19 mouse cellular contexts compared by ENCODE assay signal in genomic region chr5:38255195-38255594, GRCm38 (mm10). TPM values are rescaled to one million over a fixed set of nuclear protein-coding genes. Genes with fewer than 3 reads are reported as not detected.
DNase-seq lines count a peak whose midpoint lies in the region; ATAC-seq and TF ChIP-seq lines count a peak whose summit lies in the region.
"Had no signal": no experiment of that assay in that cellular context is flagged by ENCODE, and none has a peak within 500 bp of the region (broad histone marks: within the 10 kb centered on the region; RNA-seq: fewer than 3 reads in every experiment).

No protein-coding gene starts in this region.

- no peaks in the 10 kb centered on the region for H3K36me3 ChIP-seq in intestine, postnatal 0 days (ENCODE audit: control insufficient read depth, insufficient read depth)
- no peaks in the 10 kb centered on the region for H3K36me3 ChIP-seq in intestine, embryonic 15.5 days
- no peaks in the 10 kb centered on the region for H3K36me3 ChIP-seq in midbrain, postnatal 0 days (ENCODE audit: insufficient read depth, low read length)
- H3K36me3 ChIP-seq in midbrain, embryonic 11.5 days (ENCODE audit: control insufficient read depth, insufficient read depth, low read length) = no peaks in the 10 kb centered on the region
- H3K36me3 ChIP-seq: embryonic facial prominence, embryonic 12.5 days; forebrain, embryonic 10.5 days had no signal

- no peak overlapping the region for H3K27ac ChIP-seq in intestine, postnatal 0 days (ENCODE audit: low read depth, low read length)
- H3K27ac ChIP-seq in intestine, embryonic 15.5 days = no peak overlapping the region
- no peak overlapping the region for H3K27ac ChIP-seq in midbrain, postnatal 0 days (ENCODE audit: low read depth, low read length)
- H3K27ac ChIP-seq in midbrain, embryonic 11.5 days (ENCODE audit: low read depth, low read length) = no peak overlapping the region
- H3K27ac ChIP-seq: embryonic facial prominence, embryonic 12.5 days; forebrain, embryonic 10.5 days had no signal

- WGBS in intestine, postnatal 0 days = 40% methylated on average over 4 of the region's 4 CpGs
- 41% methylated on average over 4 of the region's 4 CpGs for WGBS in intestine, embryonic 15.5 days
- 44% methylated on average over 4 of the region's 4 CpGs for WGBS in midbrain, postnatal 0 days
- 48% methylated on average over 4 of the region's 4 CpGs for WGBS in midbrain, embryonic 11.5 days

- H3K9me3 ChIP-seq in intestine, postnatal 0 days (ENCODE audit: control insufficient read depth) = no peaks in the 10 kb centered on the region
- no peaks in the 10 kb centered on the region for H3K9me3 ChIP-seq in intestine, embryonic 15.5 days
- H3K9me3 ChIP-seq in midbrain, postnatal 0 days (ENCODE audit: low read length) = no peaks in the 10 kb centered on the region
- H3K9me3 ChIP-seq in midbrain, embryonic 11.5 days (ENCODE audit: control insufficient read depth, low read length) = no peaks in the 10 kb centered on the region
- H3K9me3 ChIP-seq: embryonic facial prominence, embryonic 12.5 days; forebrain, embryonic 10.5 days had no signal

- TF ChIP-seq CTCF in intestine, postnatal 0 days (IDR thresholded peaks at IDR 0.05; ENCODE audit: low read depth) = peak; percentile 51
- peak; percentile 52 for TF ChIP-seq CTCF in midbrain, postnatal 0 days (IDR thresholded peaks at IDR 0.05)

- no peak overlapping the region for H3K9ac ChIP-seq in intestine, postnatal 0 days (ENCODE audit: low read depth, low read length)
- H3K9ac ChIP-seq in intestine, embryonic 15.5 days = no peak overlapping the region
- no peak overlapping the region for H3K9ac ChIP-seq in midbrain, postnatal 0 days (replicated peaks; ENCODE audit: low read length, poor library complexity, severe bottlenecking)
- H3K9ac ChIP-seq in midbrain, embryonic 11.5 days (ENCODE audit: low read length) = no peak overlapping the region
- H3K9ac ChIP-seq: embryonic facial prominence, embryonic 12.5 days had no signal

- no peak for DNase-seq in midbrain, postnatal 0 days (ENCODE audit: low spot score)
- DNase-seq in midbrain, embryonic 11.5 days (ENCODE audit: low spot score, missing footprints) = no peak
- DNase-seq in NIH3T3 (ENCODE audit: low read depth) = peak; percentile 45
- peak; percentile 63 for DNase-seq in naive thymus-derived CD4-positive, alpha-beta T cell, adult 2 months (ENCODE audit: low read depth)
- no peak for DNase-seq in kidney, adult 8-10 months
- no peak for DNase-seq in cerebellum, postnatal 4 days (ENCODE audit: low spot score in 2 of 2)
- DNase-seq: cerebellum, adult 9-10 months; gastrocnemius, postnatal 10 days; kidney, postnatal 25 days; left cerebral cortex, postnatal 4 days; thymus, adult 2 months had no signal

- H3K4me1 ChIP-seq in intestine, postnatal 0 days (replicated peaks; ENCODE audit: control insufficient read depth, insufficient read depth, low read length) = no peaks in the 10 kb centered on the region
- no peaks in the 10 kb centered on the region for H3K4me1 ChIP-seq in intestine, embryonic 15.5 days (replicated peaks)
- H3K4me1 ChIP-seq in midbrain, postnatal 0 days (ENCODE audit: insufficient read depth, low read length) = no peaks in the 10 kb centered on the region
- H3K4me1 ChIP-seq in midbrain, embryonic 11.5 days (ENCODE audit: control insufficient read depth, insufficient read depth, low read length) = peaks cover 2% of the 10 kb centered on the region; the same call in 1 of the 2 replicates
- H3K4me1 ChIP-seq: embryonic facial prominence, embryonic 12.5 days had no signal

- no peaks in the 10 kb centered on the region for H3K27me3 ChIP-seq in intestine, postnatal 0 days (replicated peaks; ENCODE audit: control insufficient read depth, insufficient read depth, low read length)
- H3K27me3 ChIP-seq in intestine, embryonic 15.5 days (replicated peaks) = no peaks in the 10 kb centered on the region
- H3K27me3 ChIP-seq in midbrain, postnatal 0 days (ENCODE audit: insufficient read depth, low read length) = no peaks in the 10 kb centered on the region
- H3K27me3 ChIP-seq in midbrain, embryonic 11.5 days (ENCODE audit: control insufficient read depth, insufficient read depth, low read length) = no peaks in the 10 kb centered on the region; the same call in 1 of the 2 replicates
- H3K27me3 ChIP-seq: embryonic facial prominence, embryonic 12.5 days had no signal

- ATAC-seq in intestine, postnatal 0 days = no peak
- ATAC-seq in intestine, embryonic 15.5 days = no peak
- ATAC-seq in midbrain, postnatal 0 days (ENCODE audit: low FRiP score) = no peak
- no peak for ATAC-seq in midbrain, embryonic 11.5 days (ENCODE audit: low FRiP score)
- ATAC-seq: hindbrain, embryonic 16.5 days had no signal

- H3K4me3 ChIP-seq in intestine, postnatal 0 days (ENCODE audit: low read depth, low read length) = no peak overlapping the region
- no peak overlapping the region for H3K4me3 ChIP-seq in intestine, embryonic 15.5 days (replicated peaks)
- no peak overlapping the region for H3K4me3 ChIP-seq in midbrain, postnatal 0 days (ENCODE audit: low read depth, low read length)
- H3K4me3 ChIP-seq in midbrain, embryonic 11.5 days (ENCODE audit: low read depth, low read length) = no peak overlapping the region
- H3K4me3 ChIP-seq: embryonic facial prominence, embryonic 12.5 days; forebrain, embryonic 10.5 days had no signal

- no peak overlapping the region for H3K4me2 ChIP-seq in intestine, postnatal 0 days (replicated peaks; ENCODE audit: low read depth)
- no peak overlapping the region for H3K4me2 ChIP-seq in intestine, embryonic 15.5 days (replicated peaks)
- H3K4me2 ChIP-seq in midbrain, postnatal 0 days (ENCODE audit: low read depth, low read length, poor library complexity, severe bottlenecking) = no peak overlapping the region
- no peak overlapping the region for H3K4me2 ChIP-seq in midbrain, embryonic 11.5 days
- H3K4me2 ChIP-seq: embryonic facial prominence, embryonic 12.5 days had no signal

RNA-seq across cellular contexts. Expression of gene Tmem128, which starts 4.8 kb away (rescaled TPM):
- 77.2 and 83.1 TPM in 2 replicates for polyA plus RNA-seq in intestine, postnatal 0 days (2015; fragmentation: Nextera tagmentation; extraction: Ambion mirVana)
- polyA plus RNA-seq in intestine, embryonic 15.5 days (2015; fragmentation: Nextera tagmentation; extraction: Ambion mirVana) = 67.9 and 68.6 TPM in 2 replicates
- 86.1 and 101 TPM in 2 replicates for total RNA-seq in midbrain, postnatal 0 days (2014; rRNA removed)
- polyA plus RNA-seq in midbrain, postnatal 0 days (2015; fragmentation: Nextera tagmentation; extraction: Ambion mirVana) = 107 and 111 TPM in 2 replicates
- 104 and 116 TPM in 2 replicates for polyA plus RNA-seq in midbrain, embryonic 11.5 days (2014; fragmentation: Nextera tagmentation; extraction: Ambion mirVana)

RNA-seq across cellular contexts. Expression of gene Otop1, which starts 20.6 kb away (rescaled TPM):
- polyA plus RNA-seq in intestine, postnatal 0 days (2015; fragmentation: Nextera tagmentation; extraction: Ambion mirVana) = not detected in 2 replicates
- polyA plus RNA-seq in intestine, embryonic 15.5 days (2015; fragmentation: Nextera tagmentation; extraction: Ambion mirVana) = not detected in 2 replicates
- total RNA-seq in midbrain, postnatal 0 days (2014; rRNA removed) = 0.11 TPM in 1 of 2 replicates, not detected in the other
- 0.06 and 0.07 TPM in 2 replicates for polyA plus RNA-seq in midbrain, postnatal 0 days (2015; fragmentation: Nextera tagmentation; extraction: Ambion mirVana)
- polyA plus RNA-seq in midbrain, embryonic 11.5 days (2014; fragmentation: Nextera tagmentation; extraction: Ambion mirVana) = 0.07 TPM in 1 of 2 replicates, not detected in the other
- total RNA-seq: left cerebral cortex, postnatal 4 days had no signal
- polyA plus RNA-seq: heart, embryonic 16.5 days; hindbrain, embryonic 16.5 days; liver, embryonic 16.5 days; neural tube, embryonic 11.5 days had no signal

RNA-seq across cellular contexts. Expression of gene Lyar, which starts 34.9 kb away (rescaled TPM):
- polyA plus RNA-seq in intestine, postnatal 0 days (2015; fragmentation: Nextera tagmentation; extraction: Ambion mirVana) = 42.1 and 42.2 TPM in 2 replicates
- polyA plus RNA-seq in intestine, embryonic 15.5 days (2015; fragmentation: Nextera tagmentation; extraction: Ambion mirVana) = 101 and 116 TPM in 2 replicates
- 5.5 and 15.5 TPM in 2 replicates for total RNA-seq in midbrain, postnatal 0 days (2014; rRNA removed)
- 40.8 and 43.4 TPM in 2 replicates for polyA plus RNA-seq in midbrain, postnatal 0 days (2015; fragmentation: Nextera tagmentation; extraction: Ambion mirVana)
- polyA plus RNA-seq in midbrain, embryonic 11.5 days (2014; fragmentation: Nextera tagmentation; extraction: Ambion mirVana) = 129 and 143 TPM in 2 replicates

RNA-seq across cellular contexts. Expression of gene Zbtb49, which starts 34.9 kb away (rescaled TPM):
- polyA plus RNA-seq in intestine, postnatal 0 days (2015; fragmentation: Nextera tagmentation; extraction: Ambion mirVana) = 2.9 and 3.6 TPM in 2 replicates
- polyA plus RNA-seq in intestine, embryonic 15.5 days (2015; fragmentation: Nextera tagmentation; extraction: Ambion mirVana) = 9.2 TPM in 2 replicates
- total RNA-seq in midbrain, postnatal 0 days (2014; rRNA removed) = 22.5 and 34.6 TPM in 2 replicates
- 14.5 and 18.9 TPM in 2 replicates for polyA plus RNA-seq in midbrain, postnatal 0 days (2015; fragmentation: Nextera tagmentation; extraction: Ambion mirVana)
- polyA plus RNA-seq in midbrain, embryonic 11.5 days (2014; fragmentation: Nextera tagmentation; extraction: Ambion mirVana) = 13.5 and 17.8 TPM in 2 replicates

Comparison
In these comparisons a context has a peak if more than half of its experiments do, and no peak if none do; other contexts are left out.
1. DNase-seq: peak in NIH3T3 (single experiment) and naive thymus-derived CD4-positive, alpha-beta T cell, adult 2 months (single experiment); none in midbrain, postnatal 0 days (single experiment), midbrain, embryonic 11.5 days (single experiment), kidney, adult 8-10 months (0 of 2) and cerebellum, postnatal 4 days (0 of 2).